Mouse (Mus musculus) cerebellum, postnatal 36 days (tissue): Measurements from ENCODE around the gene Dtnb.

Experiments used
- DNase-seq, 2 experiments: peaks; one replicate each; pipeline ENCODE4 v3.0.0; 2021 to 2022; ENCODE audit warnings: mixed read lengths in 2 of 2

The Dtnb gene

GRCm38 (mm10) chr12:3810455-3810854 is 238.3 kb downstream of the Dtnb start:
- no peak for DNase-seq

GRCm38 (mm10) chr12:3811596-3811995 is 239.4 kb downstream of the Dtnb start:
- no peak for DNase-seq

- no peak for DNase-seq
Measured at GRCm38 (mm10) chr12:3812251-3812650, 240.1 kb downstream of the Dtnb start.

- DNase-seq, result no peak
Measured at GRCm38 (mm10) chr12:3813138-3813537, 241.0 kb downstream of the Dtnb start.

DNA sequence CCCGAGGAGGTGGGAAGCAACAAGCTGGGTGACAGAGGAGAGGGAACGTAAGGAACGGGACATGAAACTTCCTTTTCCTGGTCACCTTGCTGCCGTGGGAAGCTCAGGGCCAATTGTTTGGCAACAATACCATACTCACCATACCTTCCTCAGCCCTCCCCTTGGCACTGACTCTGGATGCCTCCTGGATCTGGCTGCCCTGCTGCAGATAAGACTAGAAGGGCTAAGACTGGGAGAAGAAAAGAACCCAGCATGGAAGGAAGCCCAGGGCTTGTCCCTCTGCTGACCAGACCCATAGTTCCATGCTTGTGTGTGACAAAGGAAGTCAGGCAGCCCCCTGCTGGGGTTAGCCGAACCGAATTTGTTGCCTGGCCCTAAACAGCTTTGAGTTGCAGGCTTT is 243.2 kb downstream of the Dtnb start:
- DNase-seq, result peak in 1 of 2 experiments; percentile 33

- peak; percentile 44 to 63 for DNase-seq
Measured at GRCm38 (mm10) chr12:3817033-3817432, 244.9 kb downstream of the Dtnb start.

GRCm38 (mm10) chr12:3817566-3817965 is 245.4 kb downstream of the Dtnb start:
- peak; percentile 55 to 61 for DNase-seq

DNA sequence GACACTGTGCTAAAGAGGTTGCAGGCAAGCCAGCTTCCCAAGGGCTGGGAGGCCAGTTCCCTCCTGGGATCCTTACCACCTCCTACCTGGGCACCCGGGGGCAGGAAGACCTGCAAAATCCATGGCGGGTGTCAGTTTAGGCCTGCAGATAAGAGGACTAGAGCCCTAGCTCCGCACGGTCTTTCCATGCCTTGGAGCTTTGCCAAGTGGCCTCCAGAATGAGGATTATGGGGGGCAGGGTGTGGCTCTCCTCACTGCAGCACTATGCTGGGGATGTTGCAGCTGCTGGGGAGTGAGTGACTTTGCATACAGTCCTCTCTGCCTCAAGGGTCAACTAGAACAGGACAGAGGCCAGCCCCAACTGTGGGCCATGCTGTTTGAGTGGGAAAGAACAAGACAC is 247.7 kb downstream of the Dtnb start:
- DNase-seq, result no peak

DNA sequence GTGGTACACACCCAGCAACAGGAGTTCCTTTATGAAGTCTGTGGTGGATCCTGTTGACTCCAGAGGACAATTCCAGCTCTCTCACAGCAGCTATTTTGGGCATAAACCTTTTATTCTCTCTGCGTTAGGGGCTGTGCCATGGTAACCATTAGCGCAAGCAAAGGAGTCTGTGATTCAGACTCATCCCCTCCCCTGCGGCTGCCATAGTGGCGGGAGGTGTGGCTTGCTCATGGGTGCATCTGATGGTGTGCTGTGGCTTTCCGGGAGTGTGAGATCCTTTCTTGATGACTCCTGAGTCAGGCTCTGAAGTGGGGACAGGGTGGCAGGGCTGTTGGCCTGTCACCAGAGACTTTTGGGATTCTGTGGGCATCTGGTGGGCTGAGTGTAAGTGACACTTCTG is 251.2 kb downstream of the Dtnb start:
- DNase-seq, result no peak

DNA sequence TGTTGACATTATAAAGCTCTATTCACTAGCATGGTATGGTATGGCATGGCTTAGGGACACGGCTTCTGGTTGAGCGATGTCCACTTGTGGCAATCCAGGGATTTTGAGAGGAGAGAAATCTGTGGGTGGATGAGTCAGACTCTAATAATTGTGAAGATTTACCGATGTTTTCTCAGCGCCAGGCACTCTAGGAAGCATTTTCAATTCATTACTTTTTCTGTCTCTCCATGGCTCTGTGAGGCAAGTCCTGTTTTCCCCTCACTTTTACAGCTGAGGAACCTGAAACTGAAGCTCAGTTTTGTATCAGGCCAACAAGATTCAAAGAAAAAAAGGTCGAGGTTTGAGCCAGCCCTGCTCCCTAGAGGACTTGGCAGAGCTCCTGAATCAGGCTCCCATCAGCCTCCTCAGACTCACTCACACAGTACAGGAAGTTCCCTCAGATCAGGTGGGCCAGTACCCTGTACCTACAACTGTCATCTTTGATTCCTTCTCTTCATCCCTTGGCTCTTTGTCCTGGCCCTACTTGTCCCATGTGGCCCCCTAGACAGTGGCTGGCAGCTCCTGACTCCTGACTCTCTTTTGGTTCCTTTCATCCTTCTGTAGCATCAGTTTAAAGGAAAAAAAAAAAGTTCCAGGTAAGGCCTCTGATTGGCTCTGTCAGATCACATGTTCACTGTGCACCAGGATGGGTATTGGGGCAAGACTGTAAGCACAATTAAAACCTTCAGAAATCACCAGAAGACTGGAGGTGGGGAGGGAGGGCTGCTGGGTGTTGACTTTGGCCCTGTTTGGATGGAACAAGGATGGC is 252.9 kb downstream of the Dtnb start:
- peak in 1 of 2 experiments; percentile 25 for DNase-seq

GRCm38 (mm10) chr12:3825714-3826080 is 253.5 kb downstream of the Dtnb start:
- DNase-seq, result no peak

DNA sequence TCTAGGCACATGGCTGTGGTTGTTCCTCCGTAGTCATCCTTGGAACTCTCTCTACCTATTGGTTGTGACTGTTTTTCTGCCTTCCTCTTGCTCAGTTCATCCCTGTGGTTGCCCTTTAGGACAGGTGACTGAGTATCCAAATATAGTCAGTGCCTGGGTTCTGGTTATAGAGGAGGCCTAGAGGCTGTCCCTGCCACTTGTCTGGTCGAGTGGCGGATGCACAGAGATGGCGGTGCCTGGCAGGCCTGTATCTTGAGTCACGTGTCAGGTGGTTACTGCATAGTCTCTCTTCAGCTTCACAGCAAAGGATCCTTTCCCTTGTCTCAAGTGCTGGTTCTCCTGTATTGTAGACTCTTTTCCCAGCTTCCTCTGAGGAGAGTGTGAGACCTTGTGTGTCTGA is 255.6 kb downstream of the Dtnb start:
- no peak for DNase-seq
